Mouse (Mus musculus) embryonic fibroblast, embryonic 13.5 days (primary cell): ENCODE data around the gene Mamstr.

Experiments
- CTCF ChIP-seq: IDR thresholded peaks from 2 replicates; pipeline ENCODE4 v1.5.1; 2011; ENCODE audit warnings: mild to moderate bottlenecking, control low read depth, low read length, moderate library complexity, borderline replicate concordance; ENCODE audit not compliant: insufficient read depth
- POLR2A ChIP-seq: IDR thresholded peaks from 2 replicates; pipeline ENCODE4 v1.6.1; 2011; ENCODE audit warnings: low read depth, mild to moderate bottlenecking, control low read depth, low read length, moderate library complexity

DNA sequence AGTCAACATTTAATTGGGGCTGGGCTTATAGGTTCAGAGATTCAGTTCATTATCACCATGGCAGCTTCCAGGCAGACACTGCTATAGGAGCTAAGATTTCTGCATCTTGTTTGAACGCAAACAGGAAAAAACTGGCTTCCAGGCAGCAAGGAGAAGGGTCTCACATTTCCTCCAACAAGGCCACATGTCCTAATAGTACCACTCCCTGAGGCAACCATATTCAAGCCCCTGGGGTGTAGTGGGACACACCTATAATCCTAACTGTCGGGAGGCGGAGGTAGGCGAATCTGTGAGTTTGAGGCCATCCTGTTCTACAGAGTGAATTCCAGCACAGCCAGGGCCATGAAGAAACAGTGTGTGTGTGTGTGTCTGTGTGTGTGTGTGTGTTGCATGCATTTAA is 44.6 kb upstream of the Mamstr start:
- TF ChIP-seq CTCF: no peak
- TF ChIP-seq POLR2A: no peak
